Mouse (Mus musculus) yolk sac, embryonic 10.5 days (tissue): ENCODE measurements at regions not wholly inside any gene's neighbourhood (a gene's known extent, or its start where the extent isn't known, plus 50 kb on each side); places are given as distances from the start of the nearest gene placed in this dataset.

Experiments used
- DNase-seq: peaks from one replicate; pipeline ENCODE4 v3.0.0-alpha.2; 2017; ENCODE audit warnings: low spot score

GRCm38 (mm10) chr7:39866674-39867428 lies 349.3 kb downstream of the Zfp619 start:
- no peak for DNase-seq

GRCm38 (mm10) chr7:39867451-39867850 lies 349.9 kb downstream of the Zfp619 start:
- DNase-seq = no peak

GRCm38 (mm10) chr7:39882113-39882512 lies 364.5 kb downstream of the Zfp619 start:
- DNase-seq = no peak

GRCm38 (mm10) chr7:39894208-39894896 lies 376.8 kb downstream of the Zfp619 start:
- no peak for DNase-seq

- no peak for DNase-seq
Measured at GRCm38 (mm10) chr7:39896918-39897317, 379.4 kb downstream of the Zfp619 start.

GRCm38 (mm10) chr7:39898268-39898667 lies 380.7 kb downstream of the Zfp619 start:
- DNase-seq = no peak

GRCm38 (mm10) chr7:39933946-39934345 lies 416.4 kb downstream of the Zfp619 start:
- no peak for DNase-seq

- no peak for DNase-seq
Measured at GRCm38 (mm10) chr7:39937262-39937661, 419.7 kb downstream of the Zfp619 start.

GRCm38 (mm10) chr7:39942262-39942900 lies 424.8 kb downstream of the Zfp619 start:
- DNase-seq = no peak

- no peak for DNase-seq
Measured at GRCm38 (mm10) chr7:39954110-39954509, 436.5 kb downstream of the Zfp619 start.

- no peak for DNase-seq
Measured at GRCm38 (mm10) chr7:39954931-39955330, 437.4 kb downstream of the Zfp619 start.

- DNase-seq = no peak
Measured at GRCm38 (mm10) chr7:39978121-39978520, 460.6 kb downstream of the Zfp619 start.

- DNase-seq = no peak
Measured at GRCm38 (mm10) chr7:39981647-39982046, 464.1 kb downstream of the Zfp619 start.
